Mouse (Mus musculus): Measurements from ENCODE around the gene Agbl4.

GRCm38 (mm10) chr4:111544684-111545083 is 1147.2 kb downstream of the Agbl4 start:
- TF ChIP-seq CTCF (IDR thresholded peaks at IDR 0.05; ENCODE audit: extremely low read depth, insufficient read depth, low read length) (no peak), POLR2A (IDR thresholded peaks at IDR 0.05; ENCODE audit: extremely low read depth, insufficient read depth, low read length) (no peak)

Data from cortical plate, adult 2 months (tissue).